Mouse (Mus musculus) G1E-ER4 (cell line): ENCODE results near the gene Msantd2. TPM values are rescaled to one million over a fixed set of nuclear protein-coding genes. Genes with fewer than 3 reads are reported as not detected.

ENCODE experiments used
- GATA1 ChIP-seq: IDR thresholded peaks from one replicate; pipeline ENCODE4 v1.8.0; 2012; ENCODE audit warnings: low read length, inconsistent platforms
- polyA plus RNA-seq: library from polyadenylated mRNA; stranded (reverse); fragments of >175 nt; gene quantifications from 2 replicates; pipeline ENCODE4 v1.2.3, GENCODE M21; 2012

Msantd2 gene
- polyA plus RNA-seq, 1 experiment = 23.7 TPM

DNA sequence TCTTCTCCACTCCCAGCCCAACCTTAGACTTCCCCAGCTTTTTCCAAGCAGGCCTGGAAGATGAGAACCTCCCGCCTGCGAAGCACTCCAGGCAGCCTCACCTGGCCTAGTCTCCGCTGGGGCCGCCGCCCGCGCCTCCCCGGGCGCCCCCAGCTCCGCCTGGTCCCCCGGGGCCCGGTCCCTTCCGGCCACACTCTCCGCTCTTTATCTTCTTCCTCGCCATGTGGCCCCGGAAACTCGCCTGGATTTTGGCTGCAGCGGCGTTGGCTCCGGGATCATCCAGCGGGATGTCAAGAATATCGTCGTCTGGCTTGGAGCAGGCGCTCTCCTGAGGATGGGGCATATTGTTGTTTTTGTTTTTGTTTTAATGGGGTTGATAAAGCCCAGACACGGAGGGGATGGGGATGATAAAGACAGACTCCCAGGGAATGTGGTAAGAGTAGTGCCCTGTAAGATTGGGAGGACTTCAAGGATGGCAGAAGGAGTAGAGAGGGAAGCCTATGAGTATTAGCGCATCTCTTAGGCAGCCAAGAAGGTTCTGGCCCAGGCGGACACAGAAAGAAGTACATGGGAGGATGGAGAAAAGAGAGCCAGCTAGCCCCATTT lies 56.8 kb downstream of the Msantd2 start:
- TF ChIP-seq GATA1 = no peak

DNA sequence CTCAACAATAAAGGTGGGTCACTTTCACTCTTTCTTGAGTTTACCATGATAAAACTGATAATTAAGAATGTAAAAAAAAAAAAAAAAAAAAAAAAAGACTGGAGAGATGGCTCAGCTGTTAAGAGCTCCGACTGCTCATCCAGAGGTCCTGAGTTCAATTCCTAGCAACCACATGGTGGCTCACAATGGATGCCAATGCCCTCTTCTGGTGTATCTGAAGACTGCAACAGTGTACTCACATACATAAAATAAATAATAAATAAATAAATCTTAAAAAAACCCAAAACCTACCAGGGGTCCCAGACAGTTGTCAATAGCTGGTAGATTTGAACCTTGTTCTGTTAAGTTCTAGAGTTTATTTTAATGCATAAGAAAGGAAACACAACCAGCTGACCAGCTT lies 57.8 kb downstream of the Msantd2 start:
- no peak for TF ChIP-seq GATA1

DNA sequence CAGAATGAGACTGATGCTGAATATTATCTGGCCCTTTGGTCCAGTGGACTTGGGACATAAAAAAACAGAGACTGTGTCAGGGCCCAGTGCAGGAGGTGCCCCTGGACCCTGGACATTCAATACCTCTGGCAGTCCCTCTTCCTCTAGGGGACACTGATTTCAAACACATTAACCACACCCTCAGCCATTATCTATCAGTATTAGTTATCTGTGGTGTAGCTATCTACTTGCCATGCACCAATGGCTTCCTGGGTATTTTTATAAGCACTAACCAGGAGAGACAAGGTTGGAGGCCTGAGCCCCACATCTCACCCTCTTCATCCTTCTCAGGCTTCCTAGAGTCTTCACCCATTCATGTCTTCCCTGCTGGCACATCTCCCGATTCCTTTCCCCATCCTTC lies 61.3 kb downstream of the Msantd2 start:
- peak; percentile 42 for TF ChIP-seq GATA1

DNA sequence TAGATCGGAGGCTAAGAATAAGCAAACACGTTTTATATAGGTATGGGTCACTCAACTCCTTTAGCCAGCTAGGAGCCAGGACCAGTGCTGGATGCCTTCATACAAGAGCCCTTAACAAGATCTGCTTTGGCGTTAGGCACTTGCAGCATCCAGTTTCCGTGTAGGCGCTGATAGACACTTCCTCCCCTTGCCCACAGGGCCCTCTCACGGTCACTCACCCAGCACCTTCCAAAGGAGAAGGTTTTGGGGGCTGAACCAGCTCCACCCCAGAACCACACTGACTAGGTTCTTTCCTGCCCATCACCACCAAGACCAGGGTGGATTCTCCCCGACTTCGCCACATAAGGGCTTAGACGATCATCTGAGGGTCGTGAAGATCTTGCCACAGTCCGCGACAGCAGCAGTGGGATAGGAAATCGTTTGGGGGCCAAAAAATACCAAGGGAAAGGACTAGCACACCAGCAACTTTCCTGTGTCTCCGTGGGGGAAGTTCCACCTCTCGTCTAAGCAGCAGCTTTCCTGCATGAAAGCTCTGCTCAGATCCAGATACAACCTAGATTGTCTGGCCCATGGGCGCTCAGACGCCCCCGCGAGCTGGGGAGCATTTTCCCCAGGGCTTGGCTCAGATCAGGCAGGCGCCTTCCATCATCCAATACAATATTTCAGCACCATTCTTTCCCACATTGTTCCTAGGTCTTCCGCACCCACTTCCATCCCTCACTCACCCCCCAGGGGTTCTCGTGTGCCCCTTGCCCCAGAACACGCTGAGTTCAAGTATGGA lies 62.8 kb downstream of the Msantd2 start:
- TF ChIP-seq GATA1 = no peak

DNA sequence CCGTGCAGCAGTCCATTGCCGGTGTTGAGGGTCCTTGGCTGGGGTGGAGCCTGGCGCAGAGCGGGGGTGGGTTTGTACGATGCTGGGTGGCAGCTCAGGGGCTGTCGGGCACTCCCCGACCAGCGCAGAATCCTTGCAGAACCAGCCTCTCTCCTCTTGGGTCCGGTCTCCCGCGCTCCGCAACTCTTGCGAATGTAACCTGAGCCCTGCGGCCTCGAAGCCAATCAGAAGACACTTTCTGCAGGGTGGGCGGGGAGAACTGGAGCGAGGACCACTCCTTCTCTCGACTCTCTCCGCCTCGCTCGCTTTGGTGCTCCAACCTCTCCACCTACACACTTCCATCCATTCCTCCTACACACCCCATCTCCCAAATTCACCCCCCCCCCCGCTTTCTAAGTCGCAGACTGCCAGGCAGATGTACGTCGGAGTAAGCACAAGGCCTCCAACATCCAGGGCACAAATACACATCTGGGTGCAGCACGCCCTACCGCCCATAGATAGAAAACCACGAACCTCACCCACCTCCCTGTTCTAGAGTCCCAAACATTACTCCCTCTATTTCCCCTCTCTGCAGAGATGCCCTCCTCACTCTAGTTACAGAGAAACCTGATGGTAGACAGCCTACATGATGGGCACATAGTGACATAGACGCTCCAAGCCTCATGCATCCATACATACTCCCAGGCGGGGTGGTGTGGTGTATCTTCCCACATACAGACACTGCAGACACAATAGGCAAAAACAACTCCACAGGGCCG lies 63.6 kb downstream of the Msantd2 start, which contains the start of gene Nrgn:
Gene Nrgn, minus strand, starts transcription at position 369 of the 758 bp plus-strand sequence.
- TF ChIP-seq GATA1 = no peak

DNA sequence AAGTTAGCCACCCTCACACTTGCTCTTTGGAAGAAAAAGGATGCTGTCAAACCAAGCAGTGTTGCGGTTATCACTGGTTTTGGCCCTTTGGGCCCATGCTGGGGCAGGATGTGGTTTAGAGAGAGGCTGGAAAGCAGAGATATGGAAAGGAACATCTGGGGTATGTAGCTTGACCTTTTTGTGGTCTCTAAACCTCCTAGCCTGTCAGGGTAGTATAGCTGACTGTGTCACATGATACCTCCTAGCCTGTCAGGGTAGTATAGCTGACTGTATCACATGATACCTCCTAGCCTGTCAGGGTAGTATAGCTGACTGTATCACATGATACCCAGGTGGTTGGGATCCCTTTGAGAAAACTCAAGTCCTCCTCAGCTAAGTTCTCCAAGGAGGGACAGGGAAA lies 65.2 kb downstream of the Msantd2 start:
- peak; percentile 70 for TF ChIP-seq GATA1

DNA sequence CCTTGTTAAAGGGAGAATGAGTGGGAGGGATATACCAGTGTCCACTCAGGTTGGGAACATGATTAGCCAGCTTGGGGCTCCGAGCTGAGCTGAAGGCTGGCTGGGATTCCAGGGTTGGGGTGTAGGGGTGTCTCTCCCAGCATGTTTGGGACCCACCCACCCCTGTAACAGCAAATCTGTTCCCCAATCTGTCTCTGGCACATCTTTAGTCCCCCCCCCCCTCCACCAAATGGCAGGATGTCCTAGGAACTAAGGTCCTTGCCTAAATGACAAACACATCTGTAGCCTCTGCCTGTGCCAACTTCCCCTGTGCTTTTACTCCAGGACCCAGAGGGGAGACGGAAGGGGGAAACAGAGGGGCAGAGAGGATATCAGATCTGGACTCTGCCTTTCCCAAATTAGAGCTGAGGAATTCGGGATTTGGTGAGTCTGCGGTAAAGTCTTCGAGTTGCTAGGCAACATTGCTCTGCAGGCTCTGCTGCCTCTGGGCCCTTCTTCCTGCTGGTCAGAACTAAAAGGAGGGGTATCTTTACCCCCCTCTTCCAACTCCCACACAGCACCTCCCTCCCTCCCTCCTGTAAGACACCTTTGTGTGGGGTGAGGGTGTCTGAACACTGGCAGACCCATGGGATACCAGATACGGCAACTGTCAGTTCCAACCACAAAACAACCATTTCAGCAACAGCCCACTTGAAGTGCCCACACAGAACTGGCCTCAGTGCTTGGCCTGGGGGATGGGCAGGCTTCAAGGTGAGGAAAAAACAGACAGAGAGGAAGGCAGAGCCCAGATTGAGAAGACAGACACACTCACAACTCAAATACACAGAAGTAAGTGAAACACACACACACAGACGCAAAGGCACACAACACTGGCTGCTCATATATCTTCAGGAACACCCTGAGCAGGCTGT lies 66.0 kb downstream of the Msantd2 start, which contains the start of gene Siae:
Gene Siae, plus strand, starts transcription at position 861 of the 911 bp plus-strand sequence.
- no peak for TF ChIP-seq GATA1

DNA sequence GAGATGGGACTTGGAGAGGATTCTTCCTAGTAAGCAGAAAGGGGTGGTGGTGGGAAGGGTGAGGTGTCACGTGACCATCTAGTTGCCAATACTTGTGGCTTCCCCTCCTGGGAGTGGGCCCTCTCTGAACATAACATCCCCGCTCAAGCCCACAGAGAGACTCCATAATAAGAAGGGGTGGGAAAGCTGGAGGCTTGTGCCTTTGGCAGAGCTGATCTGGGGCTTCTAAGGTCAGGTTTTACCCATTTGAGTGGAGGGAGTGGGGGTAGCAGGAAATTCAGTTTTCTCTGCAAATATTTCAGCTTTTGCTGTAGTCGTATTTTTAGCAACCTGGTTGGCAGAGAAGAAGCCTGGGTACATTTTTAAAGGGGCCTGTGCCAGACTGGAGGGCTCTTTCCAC lies 67.2 kb downstream of the Msantd2 start:
- TF ChIP-seq GATA1 = no peak

DNA sequence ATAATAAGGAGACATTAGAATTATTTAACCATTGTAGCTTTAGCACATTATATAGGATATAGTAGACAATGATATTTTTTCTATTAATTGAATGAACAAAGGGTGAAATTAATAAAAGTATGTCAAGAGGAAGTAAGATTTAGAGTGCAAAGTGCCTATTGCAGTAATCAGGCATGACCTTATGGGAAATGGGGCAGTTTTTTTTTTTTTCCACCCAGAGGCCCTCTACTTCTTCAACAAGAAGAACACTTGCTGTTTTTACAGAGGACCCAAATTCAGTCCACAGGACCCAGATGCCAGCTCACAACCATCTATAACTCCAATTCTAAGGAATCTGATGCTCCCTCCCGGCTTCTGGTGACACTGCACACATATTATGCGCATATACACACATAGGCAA lies 71.5 kb downstream of the Msantd2 start:
- no peak for TF ChIP-seq GATA1

DNA sequence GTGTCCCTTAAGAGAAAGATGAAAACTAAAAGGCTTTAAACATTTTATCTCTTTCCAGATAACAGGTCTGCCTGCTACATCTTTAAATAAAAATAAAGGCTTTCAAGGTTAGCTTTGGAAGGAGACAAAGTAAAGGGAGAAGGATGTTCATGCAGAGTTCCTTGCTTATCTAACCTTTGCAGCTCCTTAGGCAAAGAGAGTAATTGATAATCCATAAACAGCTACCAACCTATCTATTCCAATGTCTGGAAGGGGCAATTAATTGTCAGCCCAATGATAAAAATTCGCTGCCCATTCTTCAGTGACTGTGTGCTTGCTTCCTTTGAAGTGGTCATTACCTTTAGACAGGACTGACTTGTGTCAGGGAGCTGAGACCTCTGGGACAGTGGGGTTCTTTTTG lies 74.7 kb downstream of the Msantd2 start:
- peak; percentile 84 for TF ChIP-seq GATA1

DNA sequence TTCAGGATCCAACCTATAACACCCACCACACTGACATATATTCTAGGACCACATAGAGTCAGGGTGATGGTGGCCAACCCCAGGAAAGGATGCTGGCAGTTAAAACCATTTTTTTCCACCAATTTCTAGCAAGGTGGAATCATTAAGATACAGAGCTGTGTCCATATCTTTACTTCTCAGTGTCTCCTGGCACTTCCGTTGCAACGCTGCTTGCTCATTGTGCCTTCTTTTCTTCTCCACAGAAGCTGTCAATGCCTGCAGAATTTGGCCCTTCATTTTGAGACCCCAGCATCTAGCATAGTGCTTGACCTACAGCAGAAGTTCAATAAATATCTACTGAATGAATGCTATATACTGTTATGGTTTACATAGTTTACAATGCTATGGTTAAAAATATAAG lies 77.9 kb downstream of the Msantd2 start:
- no peak for TF ChIP-seq GATA1

DNA sequence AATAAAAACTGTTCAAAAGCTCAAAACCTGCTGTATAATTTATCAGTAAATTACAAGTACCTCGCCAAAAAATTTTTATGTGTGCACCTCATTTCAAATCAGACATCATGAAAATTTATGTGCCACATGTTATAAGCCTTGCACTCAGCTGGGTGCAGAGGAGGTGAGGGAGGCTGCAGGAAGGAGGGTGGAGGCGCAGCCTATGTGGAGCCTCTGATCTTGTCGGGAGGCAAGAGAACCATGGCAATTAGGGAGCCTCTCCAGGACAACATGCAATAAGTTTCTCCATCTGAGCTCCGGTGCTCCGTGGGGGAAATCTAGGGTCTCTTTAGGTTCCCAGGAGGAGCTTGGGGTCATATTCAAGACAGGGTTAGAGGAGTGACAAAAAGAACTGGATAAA lies 78.3 kb downstream of the Msantd2 start:
- TF ChIP-seq GATA1 = no peak

DNA sequence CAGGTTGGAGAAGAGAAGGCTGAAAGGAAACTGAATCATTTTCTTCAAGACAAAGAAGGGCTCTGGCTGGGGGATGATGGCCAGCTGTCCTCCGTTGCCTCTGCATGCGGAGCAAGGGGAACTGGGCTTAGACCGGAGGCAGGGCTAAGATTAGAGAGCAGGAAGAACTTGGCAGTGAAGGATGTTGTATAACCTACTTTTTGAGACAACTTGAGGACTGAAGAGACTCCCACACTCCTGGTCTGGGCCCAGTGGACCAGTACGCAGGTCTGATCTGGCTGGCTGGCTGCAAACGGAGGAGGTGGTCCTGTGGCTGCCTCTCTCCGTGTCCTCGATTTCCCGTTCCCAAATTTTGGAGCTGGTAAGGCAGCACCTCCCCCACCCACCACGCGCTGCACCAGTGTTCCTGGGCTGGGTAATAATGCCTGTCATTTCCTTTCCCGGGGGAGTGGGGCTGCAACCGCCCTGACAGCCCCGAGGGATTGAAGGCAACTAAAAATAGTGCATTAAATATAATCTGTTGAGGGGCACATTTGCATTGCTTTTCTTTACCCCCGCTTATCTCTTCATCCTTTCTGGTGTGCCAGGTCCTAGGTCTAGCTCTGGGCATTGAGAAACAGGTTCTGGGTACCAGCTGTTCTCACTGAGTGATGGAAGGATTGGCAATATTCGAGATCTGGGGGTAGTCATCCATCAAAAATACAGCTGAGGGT lies 78.9 kb downstream of the Msantd2 start:
- no peak for TF ChIP-seq GATA1

DNA sequence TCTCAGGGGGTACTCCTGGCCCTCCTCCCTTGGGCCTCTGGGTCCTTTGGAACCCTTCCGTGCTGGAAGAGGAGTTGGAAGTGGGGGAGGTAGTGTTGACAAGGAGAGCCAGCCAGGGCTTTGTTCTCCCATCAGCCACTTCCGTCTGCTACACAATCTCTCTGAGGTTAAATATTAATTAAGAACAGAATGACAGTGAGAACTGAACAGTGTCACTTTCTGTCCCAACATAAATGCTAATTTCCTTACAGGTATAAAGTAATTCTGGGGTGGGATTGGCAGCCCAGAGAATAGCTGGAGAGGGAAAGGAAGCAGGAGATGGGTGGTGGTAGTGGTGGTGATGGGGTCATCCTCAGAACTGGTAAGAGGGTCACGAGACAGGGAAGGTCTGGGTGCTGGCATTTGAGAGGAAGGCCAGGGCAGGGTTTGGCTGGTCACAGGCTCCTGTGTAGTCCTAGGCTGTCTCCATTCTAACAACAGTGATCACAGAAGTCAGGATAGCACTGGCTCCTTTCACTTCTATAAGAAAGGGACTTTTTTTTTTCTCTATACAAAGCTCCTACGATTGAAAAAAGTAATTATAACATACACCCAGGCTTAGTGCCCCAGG lies 79.6 kb downstream of the Msantd2 start:
- no peak for TF ChIP-seq GATA1
